Mouse (Mus musculus) macrophage (primary cell): Measurements from ENCODE around the gene Epb41l1. TPM values are rescaled to one million over a fixed set of nuclear protein-coding genes. Genes with fewer than 3 reads are reported as not detected.

ENCODE experiments used
- H3K27ac ChIP-seq: fragments of 350-480 bp; formaldehyde crosslinking; 2 replicates; pipeline ENCODE4 v1.9.0; 2021
- H3K36me3 ChIP-seq: fragments of 350-480 bp; formaldehyde crosslinking; 2 replicates; pipeline ENCODE4 v1.9.0; 2021; ENCODE audit errors: inconsistent target
- H3K4me3 ChIP-seq: fragments of 350-480 bp; formaldehyde crosslinking; 2 replicates; pipeline ENCODE4 v1.9.0; 2021; ENCODE audit errors: inconsistent target
- H3K79me2 ChIP-seq: fragments of 350-480 bp; formaldehyde crosslinking; 2 replicates; pipeline ENCODE4 v1.9.0; 2021; ENCODE audit errors: inconsistent target
- WGBS: methylation state at CpG from one replicate; pipeline ENCODE4 v1.1.7; 2026; ENCODE audit warnings: inconsistent platforms; ENCODE audit not compliant: missing documents; 5-methylcytosine and 5-hydroxymethylcytosine counted together
- polyA plus RNA-seq: library from polyadenylated mRNA; stranded (reverse); fragments of 250-400 nt; gene quantifications from 3 replicates; pipeline ENCODE4 v1.2.4, GENCODE M21; 2018; ENCODE audit warnings: inconsistent platforms

The Epb41l1 gene
- polyA plus RNA-seq, 1 experiment from 2014 or later: 100 TPM

GRCm38 (mm10) chr2:156414996-156415395 lies 5.7 kb upstream of the Epb41l1 start:
- Histone ChIP-seq H3K36me3 (no peaks in the 10 kb centered on the region), H3K27ac (peak overlapping the region; percentile 97), H3K4me3 (no peak overlapping the region), H3K79me2 (no peaks in the 10 kb centered on the region)
- 85% methylated on average over 2 of the region's 2 CpGs for WGBS

DNA sequence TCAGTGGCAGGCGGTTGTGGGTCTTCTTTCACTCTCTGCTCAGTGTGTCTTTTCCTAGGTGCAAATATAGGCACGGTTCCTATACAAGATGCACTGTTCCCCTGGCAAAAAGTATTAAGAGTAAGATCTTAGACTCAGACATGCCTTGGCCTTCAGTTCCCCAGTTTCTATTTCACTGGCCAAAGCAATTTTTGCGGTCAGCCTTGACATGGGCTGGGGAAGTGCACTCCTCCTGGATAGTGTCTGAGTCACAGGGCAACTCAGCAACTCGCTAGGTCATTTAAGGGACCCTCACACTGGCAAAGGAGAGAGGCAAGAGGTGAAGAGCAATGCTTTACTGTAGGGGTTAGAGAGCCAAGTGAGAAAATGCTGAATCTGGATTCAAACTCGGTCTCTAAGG lies 5.0 kb upstream of the Epb41l1 start:
- Histone ChIP-seq H3K79me2 (no peaks in the 10 kb centered on the region), H3K36me3 (no peaks in the 10 kb centered on the region), H3K27ac (peak overlapping the region; percentile 97), H3K4me3 (no peak overlapping the region)
- WGBS: 45% methylated on average over 5 of the region's 5 CpGs

DNA sequence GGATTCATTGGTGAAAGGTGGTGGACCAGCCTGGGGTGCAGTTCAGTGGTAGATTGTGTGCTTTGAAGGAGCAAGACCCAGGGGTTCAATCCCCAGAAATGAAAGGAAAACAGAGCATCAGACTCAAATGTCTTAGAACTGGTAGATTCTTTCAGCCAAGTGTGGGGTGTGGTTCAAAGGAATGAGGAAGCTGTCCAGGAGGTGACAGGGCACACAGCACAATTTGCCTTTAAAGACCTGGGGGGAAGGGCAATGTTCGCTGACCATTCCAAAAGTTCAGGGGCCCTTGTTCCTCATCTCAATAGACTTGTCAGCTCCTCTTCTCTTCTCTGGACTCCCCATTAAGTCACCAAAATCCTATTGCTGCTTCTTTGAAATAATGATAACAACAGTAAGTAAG lies 3.5 kb upstream of the Epb41l1 start:
- no peak overlapping the region for H3K4me3 ChIP-seq
- 0% methylated on average over 1 of the region's 1 CpGs for WGBS
- H3K27ac ChIP-seq: peak overlapping the region; percentile 97
- H3K79me2 ChIP-seq: peaks cover 11% of the 10 kb centered on the region
- H3K36me3 ChIP-seq: no peaks in the 10 kb centered on the region

DNA sequence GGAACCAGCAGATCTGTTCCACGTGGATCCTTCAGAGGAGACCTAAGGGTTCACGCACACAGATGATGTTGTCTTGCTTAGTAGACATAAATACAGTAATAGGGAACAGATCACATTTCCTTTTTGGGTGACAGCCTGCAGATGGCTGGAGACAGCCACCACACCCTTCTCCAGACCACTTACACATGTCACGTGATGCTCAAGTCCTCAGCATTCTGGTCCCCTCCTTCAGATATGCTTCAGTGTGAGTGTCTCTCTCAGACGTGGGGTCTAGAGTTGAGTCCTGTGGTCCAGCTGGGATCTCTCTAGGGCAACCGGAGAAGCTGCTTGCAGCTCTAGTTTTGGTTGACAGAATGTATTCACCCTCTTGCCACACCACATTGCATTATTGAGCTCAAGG lies 2.2 kb upstream of the Epb41l1 start:
- peak overlapping the region; percentile 97 for H3K27ac ChIP-seq
- no peak overlapping the region for H3K4me3 ChIP-seq
- H3K79me2 ChIP-seq: peaks cover 24% of the 10 kb centered on the region
- 63% methylated on average over 5 of the region's 5 CpGs for WGBS
- no peaks in the 10 kb centered on the region for H3K36me3 ChIP-seq

- peaks cover 42% of the 10 kb centered on the region for H3K79me2 ChIP-seq
- H3K4me3 ChIP-seq: peak overlapping the region; percentile 32
- WGBS: 52% methylated on average over 14 of the region's 14 CpGs
- H3K27ac ChIP-seq: peak overlapping the region; percentile 97
- peaks cover 9% of the 10 kb centered on the region; the same call in 1 of the 2 replicates for H3K36me3 ChIP-seq
Measured at GRCm38 (mm10) chr2:156420327-156420693, 399 bp upstream of the Epb41l1 start.

DNA sequence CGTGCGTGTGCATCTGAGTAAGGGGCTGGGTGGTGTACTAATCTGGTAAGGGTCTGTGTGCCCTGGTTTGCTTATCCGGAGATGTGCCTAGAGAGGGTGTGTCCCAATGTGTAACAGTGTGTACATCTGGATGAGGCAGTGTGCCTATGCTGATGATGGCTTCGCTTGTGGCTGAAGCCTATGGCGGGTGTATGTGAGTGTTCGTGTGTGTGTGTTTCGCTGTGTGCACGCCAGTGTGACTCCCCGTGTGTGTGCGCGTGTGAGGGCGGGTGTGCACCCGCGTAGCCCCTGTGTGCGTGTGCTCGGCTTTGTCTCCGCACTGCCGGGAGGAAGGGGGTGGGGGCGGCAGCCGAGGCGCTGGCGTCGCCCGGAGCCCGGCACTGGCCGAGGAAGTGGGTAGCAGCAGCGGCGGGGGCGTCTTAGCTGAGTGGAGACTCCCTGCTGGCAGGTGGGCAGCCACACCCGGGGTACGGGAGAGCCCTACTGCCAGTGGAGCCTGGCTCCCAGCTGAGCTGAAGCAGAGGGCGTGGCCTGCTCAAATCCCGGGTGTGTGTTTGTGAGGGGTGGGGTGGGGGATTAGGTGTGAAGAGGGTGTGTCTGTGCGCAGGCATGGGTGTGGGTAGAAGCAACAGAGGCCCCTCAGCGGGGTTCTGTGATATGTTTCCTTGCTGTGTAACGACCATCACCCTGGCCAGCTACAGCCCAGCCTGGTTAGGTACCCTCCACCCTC lies 837 bp downstream of the Epb41l1 start:
- 1% methylated on average over 28 of the region's 36 CpGs for WGBS
- Histone ChIP-seq H3K4me3 (peak overlapping the region; percentile 92), H3K36me3 (peaks cover 9% of the 10 kb centered on the region; the same call in 1 of the 2 replicates), H3K27ac (peak overlapping the region; percentile 44), H3K79me2 (peaks cover 55% of the 10 kb centered on the region)

- peaks cover 9% of the 10 kb centered on the region; the same call in 1 of the 2 replicates for H3K36me3 ChIP-seq
- WGBS: 46% methylated on average over 8 of the region's 8 CpGs
Measured at GRCm38 (mm10) chr2:156422631-156423030, 1.9 kb downstream of the Epb41l1 start.

GRCm38 (mm10) chr2:156423672-156424071 lies 3.0 kb downstream of the Epb41l1 start:
- WGBS: 94% methylated on average over 4 of the region's 4 CpGs
- Histone ChIP-seq H3K36me3 (peaks cover 9% of the 10 kb centered on the region; the same call in 1 of the 2 replicates), H3K27ac (no peak overlapping the region), H3K79me2 (peaks cover 76% of the 10 kb centered on the region), H3K4me3 (no peak overlapping the region)

More at GRCm38 (mm10) chr2:156422631-156423030, 1.9 kb downstream of the Epb41l1 start:
- Histone ChIP-seq H3K27ac (no peak overlapping the region), H3K4me3 (peak overlapping the region; percentile 92; the same call in 1 of the 2 replicates), H3K79me2 (peaks cover 66% of the 10 kb centered on the region)

GRCm38 (mm10) chr2:156425618-156426017 lies 4.9 kb downstream of the Epb41l1 start:
- no peak overlapping the region for H3K4me3 ChIP-seq
- WGBS: 92% methylated on average over 2 of the region's 2 CpGs
- H3K27ac ChIP-seq: no peak overlapping the region
- H3K79me2 ChIP-seq: peaks cover 95% of the 10 kb centered on the region
- peaks cover 9% of the 10 kb centered on the region; the same call in 1 of the 2 replicates for H3K36me3 ChIP-seq

DNA sequence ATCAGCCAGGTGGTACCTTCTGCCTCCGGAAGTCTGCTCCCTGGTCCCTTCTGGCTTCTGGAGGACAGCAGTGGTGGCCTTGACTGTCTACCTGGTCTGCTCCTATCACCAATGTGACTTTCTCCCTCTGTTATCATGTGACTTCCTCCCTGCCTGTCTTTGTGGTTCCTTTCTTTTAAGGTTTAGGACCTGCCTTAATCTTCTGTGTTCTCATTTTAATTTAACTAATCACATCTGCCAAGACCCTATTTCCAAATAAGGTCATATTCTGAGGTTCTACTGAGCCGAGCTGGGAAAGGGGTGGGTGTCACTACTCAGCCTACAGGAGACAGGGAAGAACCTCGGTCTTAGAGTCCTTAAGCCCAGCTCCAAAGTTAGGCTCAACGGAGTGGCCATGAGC lies 5.4 kb downstream of the Epb41l1 start:
- Histone ChIP-seq H3K27ac (no peak overlapping the region), H3K36me3 (peaks cover 9% of the 10 kb centered on the region; the same call in 1 of the 2 replicates), H3K79me2 (peaks cover 99% of the 10 kb centered on the region), H3K4me3 (no peak overlapping the region)
- WGBS: 79% methylated on average over 4 of the region's 4 CpGs

DNA sequence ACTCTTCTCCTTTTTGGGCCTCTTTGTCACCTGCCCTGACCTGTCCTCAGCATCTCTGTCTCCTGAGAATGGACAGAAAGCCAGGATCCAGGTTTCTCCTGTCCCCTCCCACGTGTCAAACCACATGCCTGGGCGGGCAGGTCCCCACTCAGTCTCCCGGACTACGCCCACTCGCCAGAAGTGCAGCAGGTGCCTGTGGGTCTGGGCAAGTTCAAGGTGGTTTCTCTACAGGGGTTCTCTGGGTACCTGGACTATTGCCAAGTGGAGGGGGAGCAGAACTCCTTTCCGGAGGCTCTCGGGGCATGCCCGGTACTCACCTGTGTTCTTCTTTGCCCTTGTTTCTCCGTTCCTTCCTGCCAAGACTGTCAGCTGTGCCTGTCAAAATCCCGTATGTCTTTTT lies 9.1 kb downstream of the Epb41l1 start:
- WGBS: 94% methylated on average over 10 of the region's 10 CpGs
- Histone ChIP-seq H3K79me2 (peaks cover 82% of the 10 kb centered on the region), H3K36me3 (no peaks in the 10 kb centered on the region), H3K27ac (no peak overlapping the region), H3K4me3 (no peak overlapping the region)

- Histone ChIP-seq H3K36me3 (no peaks in the 10 kb centered on the region), H3K4me3 (no peak overlapping the region), H3K79me2 (peaks cover 80% of the 10 kb centered on the region), H3K27ac (no peak overlapping the region)
- 19% methylated on average over 4 of the region's 4 CpGs for WGBS
Measured at GRCm38 (mm10) chr2:156430326-156430725, 9.6 kb downstream of the Epb41l1 start.

GRCm38 (mm10) chr2:156431409-156431808 lies 10.7 kb downstream of the Epb41l1 start:
- H3K4me3 ChIP-seq: no peak overlapping the region
- WGBS: 81% methylated on average over 6 of the region's 6 CpGs
- no peak overlapping the region for H3K27ac ChIP-seq
- H3K36me3 ChIP-seq: no peaks in the 10 kb centered on the region
- peaks cover 75% of the 10 kb centered on the region for H3K79me2 ChIP-seq

DNA sequence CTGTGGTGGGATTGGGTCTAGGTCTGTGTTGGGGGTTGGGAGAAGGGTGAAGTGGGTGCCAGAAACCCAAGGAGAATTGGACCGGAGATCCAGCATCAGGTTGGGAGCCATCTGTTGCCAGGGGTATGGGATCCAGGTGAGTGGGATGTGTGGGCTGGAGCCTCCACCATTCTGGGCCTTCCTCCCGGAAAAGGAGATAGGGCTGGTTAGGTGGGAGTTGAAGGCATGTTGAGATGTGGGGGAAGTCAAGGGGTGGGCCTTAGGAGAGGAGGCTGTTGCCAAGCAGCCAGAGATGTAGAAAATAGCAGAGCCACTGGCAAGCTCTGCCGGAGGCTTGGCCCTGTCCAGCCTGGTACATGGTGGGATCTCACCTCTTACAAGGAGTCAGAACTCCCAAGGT lies 11.4 kb downstream of the Epb41l1 start:
- 93% methylated on average over 3 of the region's 3 CpGs for WGBS
- Histone ChIP-seq H3K36me3 (no peaks in the 10 kb centered on the region), H3K79me2 (peaks cover 68% of the 10 kb centered on the region), H3K4me3 (no peak overlapping the region), H3K27ac (no peak overlapping the region)
